Mouse (Mus musculus): Measurements from ENCODE around the gene Kazn.

GRCm38 (mm10) chr4:142060455-142061378, 178.5 kb downstream of the Kazn start:
- TF ChIP-seq CTCF (IDR thresholded peaks at IDR 0.05; ENCODE audit: control insufficient read depth, insufficient read depth, low read length) (no peak), POLR2A (IDR thresholded peaks at IDR 0.05; ENCODE audit: borderline replicate concordance, control insufficient read depth, low read depth, low read length) (no peak)
